Mouse (Mus musculus): ENCODE results near the gene Zc3hc1. TPM values are rescaled to one million over a fixed set of nuclear protein-coding genes. Genes with fewer than 3 reads are reported as not detected.

Gene Zc3hc1
- polyA plus RNA-seq, 1 experiment from 2014 or later = 84.6 TPM

DNA sequence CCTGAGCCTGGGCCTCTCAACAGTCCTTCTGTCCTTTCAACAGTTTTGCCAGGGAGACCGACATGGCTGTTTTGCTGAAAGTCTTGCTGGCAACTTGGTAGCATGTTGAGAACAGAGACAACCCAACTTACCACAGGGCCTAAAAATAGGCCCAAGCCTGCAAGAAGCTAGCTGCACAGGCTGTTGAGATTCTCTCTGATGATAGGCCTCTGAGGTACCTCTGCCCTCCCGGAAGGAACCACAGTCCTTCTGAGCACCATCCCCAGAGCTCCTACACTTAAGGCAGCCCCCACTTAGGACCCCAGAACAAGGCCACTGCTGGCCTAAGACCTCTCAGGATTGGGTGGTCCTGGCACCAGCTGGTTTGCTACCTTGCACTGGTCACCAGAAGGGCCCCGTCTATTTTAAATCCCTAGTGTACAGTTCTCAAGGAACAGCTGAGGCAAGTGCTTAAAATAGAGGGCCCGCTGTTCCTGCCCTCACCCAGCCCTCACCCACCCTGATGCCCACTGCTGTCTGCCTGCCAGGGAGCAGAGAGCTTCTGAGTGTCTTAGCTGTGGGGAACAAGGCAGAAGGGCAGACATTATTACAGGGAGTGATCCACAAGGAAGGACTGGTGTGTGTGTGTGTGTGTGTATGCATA, 50.5 kb downstream of the Zc3hc1 start:
- no peak for DNase-seq (ENCODE audit: low spot score)
- Histone ChIP-seq H3K4me1 (no peaks in the 10 kb centered on the region), H3K9me3 (no peaks in the 10 kb centered on the region), H3K36me3 (replicated peaks) (no peaks in the 10 kb centered on the region), H3K4me3 (no peak overlapping the region), H3K27me3 (replicated peaks; ENCODE audit: low read depth, poor library complexity, severe bottlenecking) (no peaks in the 10 kb centered on the region), H3K27ac (replicated peaks) (no peak overlapping the region)
- 89% methylated on average over 4 of the region's 4 CpGs for WGBS

DNA sequence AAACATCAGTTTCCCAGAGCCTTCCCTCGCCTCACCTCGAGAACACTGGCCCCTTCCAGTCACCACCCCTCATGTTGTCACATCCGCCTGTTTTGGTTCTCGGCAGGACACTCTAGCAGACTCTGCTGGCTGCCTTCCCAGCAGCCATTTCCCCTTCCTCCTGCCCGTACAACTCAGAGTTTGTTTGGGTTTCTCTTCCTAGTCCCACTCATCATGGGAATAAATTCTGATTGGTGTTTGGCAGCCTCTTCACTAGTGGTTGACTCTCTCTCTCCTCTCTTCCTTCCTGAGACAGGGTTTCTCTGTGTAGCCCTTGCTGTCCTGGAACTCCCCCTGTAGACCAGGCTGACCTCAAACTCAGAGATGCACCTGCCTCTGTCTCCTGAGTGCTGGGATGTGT, 53.9 kb downstream of the Zc3hc1 start:
- Histone ChIP-seq H3K36me3 (replicated peaks) (no peaks in the 10 kb centered on the region), H3K9me3 (no peaks in the 10 kb centered on the region), H3K27me3 (replicated peaks; ENCODE audit: low read depth, poor library complexity, severe bottlenecking) (no peaks in the 10 kb centered on the region), H3K27ac (replicated peaks) (no peak overlapping the region), H3K4me1 (peaks cover 9% of the 10 kb centered on the region), H3K4me3 (no peak overlapping the region)
- WGBS = 46% methylated on average over 5 of the region's 5 CpGs
- no peak for DNase-seq (ENCODE audit: low spot score)

DNA sequence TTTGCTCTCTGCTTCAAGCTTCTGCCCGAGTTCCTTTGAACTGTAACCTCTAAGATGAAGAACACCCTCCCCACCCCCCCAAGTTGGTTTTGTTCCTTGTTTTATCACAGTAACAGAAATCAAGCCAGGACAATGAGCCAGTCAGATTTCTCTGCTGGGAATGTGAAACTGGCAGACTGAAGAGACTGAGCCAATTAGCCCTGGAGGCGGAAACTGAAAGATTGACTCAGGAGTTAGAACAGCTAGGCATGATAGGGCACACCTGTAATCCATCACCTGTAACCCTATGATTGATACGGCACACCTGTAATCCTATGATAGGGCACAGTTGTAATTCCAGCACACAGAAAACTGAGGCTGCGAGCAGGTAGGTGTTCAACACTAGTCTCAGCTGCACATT, 58.6 kb downstream of the Zc3hc1 start:
- no peaks in the 10 kb centered on the region for H3K9me3 ChIP-seq
- no peaks in the 10 kb centered on the region for H3K36me3 ChIP-seq (replicated peaks)
- no peak overlapping the region for H3K4me3 ChIP-seq
- peaks cover 9% of the 10 kb centered on the region for H3K4me1 ChIP-seq
- peak; percentile 28 for DNase-seq (ENCODE audit: low spot score)
- no peaks in the 10 kb centered on the region for H3K27me3 ChIP-seq (replicated peaks; ENCODE audit: low read depth, poor library complexity, severe bottlenecking)
- WGBS = 43% methylated on average over 4 of the region's 4 CpGs
- peak overlapping the region; percentile 19; the same call in 1 of the 2 replicates for H3K27ac ChIP-seq (replicated peaks)

DNA sequence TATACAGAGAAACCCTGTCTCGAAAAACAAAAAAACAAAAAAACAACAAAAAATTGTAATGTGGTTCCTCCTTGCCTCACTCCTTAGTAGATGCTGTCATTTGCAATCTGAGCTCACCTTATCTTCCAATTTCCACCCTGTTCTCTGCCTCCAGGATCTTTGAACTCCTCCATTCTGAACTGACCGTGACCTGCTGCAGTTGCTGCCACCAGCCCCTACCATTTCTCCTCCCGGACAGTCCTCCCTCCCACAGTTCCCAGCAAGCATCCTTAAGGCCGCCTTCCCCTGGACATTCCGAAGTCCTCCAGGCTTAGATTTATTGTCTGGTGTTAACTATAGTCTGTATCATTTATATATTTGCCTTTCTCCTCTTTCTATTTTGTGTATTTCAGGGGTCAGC, 60.1 kb downstream of the Zc3hc1 start:
- no peak overlapping the region for H3K4me3 ChIP-seq
- DNase-seq (ENCODE audit: low spot score) = no peak
- no peaks in the 10 kb centered on the region for H3K27me3 ChIP-seq (replicated peaks; ENCODE audit: low read depth, poor library complexity, severe bottlenecking)
- H3K36me3 ChIP-seq (replicated peaks) = no peaks in the 10 kb centered on the region
- no peaks in the 10 kb centered on the region for H3K9me3 ChIP-seq
- WGBS = 83% methylated on average over 5 of the region's 5 CpGs
- peaks cover 16% of the 10 kb centered on the region for H3K4me1 ChIP-seq
- no peak overlapping the region for H3K27ac ChIP-seq (replicated peaks)

DNA sequence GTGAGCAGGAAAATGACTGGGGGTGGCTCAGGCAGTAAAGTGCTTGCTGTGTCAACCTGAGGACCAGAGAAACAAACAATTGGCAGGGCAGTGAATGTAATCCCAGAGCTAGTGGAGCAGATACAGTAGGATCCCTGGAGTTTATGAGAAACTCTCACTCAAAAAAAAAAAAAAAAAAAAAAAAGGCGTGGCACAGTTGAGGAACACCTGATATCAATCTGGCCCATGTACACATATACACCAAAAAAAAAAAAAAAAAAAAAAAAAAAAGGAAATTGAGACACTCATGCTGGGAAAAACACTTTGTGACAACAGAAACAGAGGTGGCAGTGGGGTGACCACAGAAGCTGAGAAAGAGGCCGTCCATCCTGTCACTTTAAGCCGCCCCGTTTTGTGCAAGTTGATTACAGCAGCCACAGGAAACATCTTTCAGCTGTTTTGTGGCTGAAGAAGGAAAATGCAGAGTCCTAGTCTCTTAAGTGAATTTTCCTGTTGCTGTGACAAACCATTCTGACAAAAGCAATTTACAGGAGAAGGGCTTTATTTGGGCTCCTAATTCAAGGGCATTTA, 64.8 kb downstream of the Zc3hc1 start:
- Histone ChIP-seq H3K27me3 (replicated peaks; ENCODE audit: low read depth, poor library complexity, severe bottlenecking) (no peaks in the 10 kb centered on the region), H3K4me1 (peaks cover 7% of the 10 kb centered on the region), H3K27ac (replicated peaks) (no peak overlapping the region), H3K4me3 (no peak overlapping the region), H3K36me3 (replicated peaks) (no peaks in the 10 kb centered on the region), H3K9me3 (no peaks in the 10 kb centered on the region)
- WGBS = 74% methylated on average over 4 of the region's 4 CpGs
- no peak for DNase-seq (ENCODE audit: low spot score)

DNA sequence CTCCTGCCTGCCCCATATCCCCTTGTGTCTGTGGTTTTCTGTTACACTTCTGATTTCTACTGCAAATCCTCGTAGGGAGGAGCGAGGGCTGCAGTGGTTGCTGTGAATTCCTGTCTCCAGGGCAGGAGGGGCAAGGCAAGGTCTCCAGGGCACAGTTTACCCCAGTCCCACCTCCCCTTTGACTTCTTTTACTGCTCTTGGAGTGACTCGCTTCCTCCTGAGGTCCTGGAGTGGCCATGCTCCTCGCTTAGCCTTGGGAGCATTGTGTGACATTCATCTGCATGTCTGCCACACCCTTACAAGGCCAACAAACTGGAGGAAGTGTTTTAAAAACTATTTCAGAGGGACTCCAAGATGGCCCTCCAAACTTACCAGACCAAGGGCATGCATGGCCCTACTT, 69.8 kb downstream of the Zc3hc1 start:
- H3K9me3 ChIP-seq = no peaks in the 10 kb centered on the region
- no peaks in the 10 kb centered on the region for H3K27me3 ChIP-seq (replicated peaks; ENCODE audit: low read depth, poor library complexity, severe bottlenecking)
- H3K27ac ChIP-seq (replicated peaks) = no peak overlapping the region
- DNase-seq (ENCODE audit: low spot score) = no peak
- peaks cover 7% of the 10 kb centered on the region for H3K4me1 ChIP-seq
- 49% methylated on average over 4 of the region's 4 CpGs for WGBS
- no peak overlapping the region for H3K4me3 ChIP-seq
- no peaks in the 10 kb centered on the region for H3K36me3 ChIP-seq (replicated peaks)

DNA sequence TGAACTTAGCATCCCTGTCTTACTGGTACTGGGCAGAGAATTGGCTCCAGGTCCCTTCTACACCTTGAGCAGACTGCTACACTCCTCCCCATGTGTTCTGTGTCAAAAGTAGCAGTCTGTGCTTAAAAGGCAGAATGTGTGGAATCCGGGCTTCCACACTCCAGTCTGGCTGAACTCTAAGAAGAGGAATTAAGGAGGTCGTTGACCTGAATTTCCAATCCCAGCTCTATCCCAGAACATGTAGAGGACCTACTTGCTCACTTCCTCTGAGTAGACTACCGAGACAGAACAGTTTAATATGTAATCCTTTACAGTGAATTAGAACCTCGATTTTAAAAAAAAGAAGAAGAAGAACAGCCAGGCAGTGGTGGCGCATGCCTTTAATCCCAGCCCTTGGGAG, 71.6 kb downstream of the Zc3hc1 start:
- no peak overlapping the region for H3K27ac ChIP-seq (replicated peaks)
- no peaks in the 10 kb centered on the region for H3K9me3 ChIP-seq
- 81% methylated on average over 5 of the region's 5 CpGs for WGBS
- DNase-seq (ENCODE audit: low spot score) = no peak
- H3K27me3 ChIP-seq (replicated peaks; ENCODE audit: low read depth, poor library complexity, severe bottlenecking) = no peaks in the 10 kb centered on the region
- H3K4me3 ChIP-seq = no peak overlapping the region
- no peaks in the 10 kb centered on the region for H3K36me3 ChIP-seq (replicated peaks)
- peaks cover 7% of the 10 kb centered on the region for H3K4me1 ChIP-seq

Other genes starting within 250 kb of the Zc3hc1 start
- 34.0 and 35.4 TPM in 2 replicates for gene Ube2h, start 86.5 kb downstream of the Zc3hc1 start, polyA plus RNA-seq (2016; fragmentation: Nextera tagmentation; extraction: Ambion mirVana)
- gene Klhdc10, start 10.8 kb upstream of the Zc3hc1 start, polyA plus RNA-seq (2016; fragmentation: Nextera tagmentation; extraction: Ambion mirVana) = 36.2 and 37.3 TPM in 2 replicates
- gene Tmem209, start 118.8 kb upstream of the Zc3hc1 start, polyA plus RNA-seq (2016; fragmentation: Nextera tagmentation; extraction: Ambion mirVana) = 41.3 and 45.7 TPM in 2 replicates
- gene Ssmem1, start 118.8 kb upstream of the Zc3hc1 start, polyA plus RNA-seq (2016; fragmentation: Nextera tagmentation; extraction: Ambion mirVana) = 0.19 and 0.40 TPM in 2 replicates
- gene Cpa2, start 150.6 kb upstream of the Zc3hc1 start, polyA plus RNA-seq (2016; fragmentation: Nextera tagmentation; extraction: Ambion mirVana) = 18.9 and 22.0 TPM in 2 replicates
- gene Cpa4, start 177.3 kb upstream of the Zc3hc1 start, polyA plus RNA-seq (2016; fragmentation: Nextera tagmentation; extraction: Ambion mirVana) = 0.85 and 1.1 TPM in 2 replicates
- 0.36 and 0.41 TPM in 2 replicates for gene Cpa5, start 220.0 kb upstream of the Zc3hc1 start, polyA plus RNA-seq (2016; fragmentation: Nextera tagmentation; extraction: Ambion mirVana)
- 0.26 and 0.34 TPM in 2 replicates for gene Cpa1, start 248.2 kb upstream of the Zc3hc1 start, polyA plus RNA-seq (2016; fragmentation: Nextera tagmentation; extraction: Ambion mirVana)